Mouse (Mus musculus) MEL (cell line): Measurements from ENCODE around the gene Mgat5.

Experiments used
- MAX ChIP-seq: IDR thresholded peaks from 2 replicates; pipeline ENCODE4 v1.6.1; 2011; ENCODE audit warnings: low read length, improper control_type of control experiment
- NRF1 ChIP-seq: IDR thresholded peaks from 2 replicates; pipeline ENCODE4 v1.6.1; 2014; ENCODE audit warnings: low read depth, mild to moderate bottlenecking, inconsistent platforms, low read length, improper control_type of control experiment, moderate library complexity; ENCODE audit not compliant: poor library complexity, insufficient read depth, severe bottlenecking

DNA sequence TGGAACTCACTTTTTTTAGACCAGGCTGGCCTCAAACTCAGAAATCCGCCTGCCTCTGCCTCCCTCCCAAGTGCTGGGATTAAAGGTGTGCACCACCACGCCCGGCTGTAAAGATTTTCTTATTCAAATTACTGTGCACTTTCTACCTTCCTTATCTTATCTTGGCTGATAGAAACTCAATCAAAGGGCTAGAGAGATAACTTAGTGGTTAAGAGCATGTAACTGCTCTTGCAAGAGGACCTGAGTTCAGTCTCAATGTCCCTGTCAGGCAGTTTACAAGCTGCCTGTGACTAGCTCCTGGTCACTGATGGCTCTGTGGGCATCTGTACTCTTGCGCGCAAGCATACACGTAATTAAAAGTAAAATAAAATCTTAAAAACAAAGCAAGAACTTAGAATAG lies 82.7 kb downstream of the Mgat5 start:
- TF ChIP-seq NRF1 (no peak), MAX (no peak)
